Mouse (Mus musculus) cerebellum, postnatal 14 days (tissue): ENCODE measurements at regions not wholly inside any gene's neighbourhood (a gene's known extent, or its start where the extent isn't known, plus 50 kb on each side); places are given as distances from the start of the nearest gene placed in this dataset.

Experiments used
- DNase-seq, 2 experiments: peaks; one replicate each; pipeline ENCODE4 v3.0.0; 2021; ENCODE audit warnings: mixed read lengths in 2 of 2

GRCm38 (mm10) chr2:143305747-143306570 is 227.7 kb downstream of the Otor start:
- peak; percentile 74 to 78 for DNase-seq

GRCm38 (mm10) chr2:143306571-143306925 is 228.3 kb downstream of the Otor start:
- no peak for DNase-seq

- no peak for DNase-seq
Measured at GRCm38 (mm10) chr2:143325486-143325885, 220.5 kb upstream of the Pcsk2 start.

- no peak for DNase-seq
Measured at GRCm38 (mm10) chr2:143332071-143332470, 213.9 kb upstream of the Pcsk2 start.

- no peak for DNase-seq
Measured at GRCm38 (mm10) chr2:143340364-143340763, 205.6 kb upstream of the Pcsk2 start.

GRCm38 (mm10) chr2:143364193-143364592 is 181.8 kb upstream of the Pcsk2 start:
- peak in 1 of 2 experiments; percentile 9 for DNase-seq

- no peak for DNase-seq
Measured at GRCm38 (mm10) chr2:143365976-143366375, 180.0 kb upstream of the Pcsk2 start.
